Mouse (Mus musculus): Measurements from ENCODE around the gene Ltbp1.
A peak's percentile ranks its signal among the peaks of the same experiment; 100 is the strongest.

The Ltbp1 gene

DNA sequence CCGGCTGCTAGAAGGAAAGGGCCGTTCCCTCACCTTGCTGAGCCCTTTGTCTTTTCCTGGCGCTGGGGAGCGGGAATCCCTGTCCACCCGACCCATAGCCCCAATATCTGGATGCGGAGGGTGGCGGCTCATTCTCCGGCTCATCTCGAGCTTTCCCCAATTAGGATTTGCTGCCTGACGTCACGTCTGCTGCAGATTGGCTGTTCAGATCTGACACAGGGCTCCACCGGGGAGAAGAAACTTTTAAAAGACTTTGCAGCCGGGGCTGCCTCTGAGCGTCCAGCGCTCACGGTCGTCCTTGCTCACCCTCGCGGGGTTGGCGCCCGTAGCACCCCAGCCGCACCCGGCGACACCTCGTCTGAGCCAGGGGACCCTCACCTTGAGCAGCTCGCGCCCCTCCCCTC, at the start of gene Ltbp1:
Gene Ltbp1, plus strand, starts transcription at position 288 of the 404 bp plus-strand sequence.
- DNase-seq (ENCODE audit: low spot score): peak; percentile 83

DNA sequence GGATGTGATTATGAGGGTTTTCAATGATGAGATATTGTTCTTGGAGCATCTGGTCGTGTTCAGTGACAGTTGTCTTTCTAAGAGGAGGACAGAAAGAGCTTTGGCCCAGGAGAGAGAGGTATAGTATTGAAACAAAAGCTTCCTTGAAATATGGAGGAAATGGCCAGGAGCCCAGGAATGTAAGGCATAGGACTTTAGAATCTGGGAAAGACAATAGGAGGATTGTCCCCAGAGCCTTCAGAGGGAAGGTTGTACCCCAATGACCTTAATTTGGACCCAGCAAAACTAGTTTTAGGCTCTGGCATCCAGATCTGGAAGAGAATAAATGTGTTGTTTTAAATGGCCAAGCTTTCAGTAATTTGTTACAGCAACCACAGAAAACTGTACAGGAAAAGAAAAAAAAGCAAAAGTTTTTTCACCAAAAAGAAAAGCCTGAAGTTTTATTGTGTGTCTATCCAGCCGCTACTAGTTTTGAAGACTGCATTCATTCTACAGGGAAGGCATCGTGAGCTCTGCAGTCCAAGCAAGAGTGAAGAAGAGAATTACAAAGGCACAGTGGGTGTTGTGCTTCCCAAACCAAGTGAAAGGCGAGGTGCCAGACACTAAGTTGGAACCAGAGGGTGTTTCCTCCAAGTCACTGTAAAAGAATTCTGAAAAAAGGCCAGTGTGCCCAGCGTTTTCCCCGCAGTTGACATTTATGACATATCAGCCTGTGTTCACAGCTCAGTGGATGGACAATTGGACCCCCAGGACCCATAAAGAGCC, 45.7 kb upstream of the Ltbp1 start:
- no peak for DNase-seq (ENCODE audit: low spot score)

DNA sequence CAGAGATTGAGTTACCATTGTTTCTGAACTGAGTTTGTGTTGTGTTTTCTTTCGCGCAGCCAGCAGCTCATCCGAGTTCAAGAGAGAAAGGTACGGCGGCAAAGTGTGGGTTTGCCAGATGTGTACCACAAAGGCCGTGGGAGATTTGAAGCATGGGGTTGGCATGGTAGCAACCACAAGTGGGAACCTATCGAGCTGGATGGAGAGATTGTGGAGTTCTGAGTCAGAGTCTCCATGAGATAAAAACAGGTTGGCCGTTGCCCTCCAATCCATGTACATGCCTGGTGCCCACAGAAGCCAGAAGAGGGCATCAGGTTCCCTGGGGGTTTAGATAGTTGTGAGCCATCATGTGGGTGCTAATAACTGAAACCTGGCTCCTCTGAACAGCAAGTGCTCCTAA, 42.1 kb upstream of the Ltbp1 start:
- DNase-seq (ENCODE audit: low spot score): no peak

GRCm38 (mm10) chr17:74963861-74964260, 41.5 kb upstream of the Ltbp1 start:
- DNase-seq (ENCODE audit: low spot score): no peak

- DNase-seq (ENCODE audit: low spot score): peak; percentile 47
Measured at GRCm38 (mm10) chr17:74967298-74967848, 38.0 kb upstream of the Ltbp1 start.

DNA sequence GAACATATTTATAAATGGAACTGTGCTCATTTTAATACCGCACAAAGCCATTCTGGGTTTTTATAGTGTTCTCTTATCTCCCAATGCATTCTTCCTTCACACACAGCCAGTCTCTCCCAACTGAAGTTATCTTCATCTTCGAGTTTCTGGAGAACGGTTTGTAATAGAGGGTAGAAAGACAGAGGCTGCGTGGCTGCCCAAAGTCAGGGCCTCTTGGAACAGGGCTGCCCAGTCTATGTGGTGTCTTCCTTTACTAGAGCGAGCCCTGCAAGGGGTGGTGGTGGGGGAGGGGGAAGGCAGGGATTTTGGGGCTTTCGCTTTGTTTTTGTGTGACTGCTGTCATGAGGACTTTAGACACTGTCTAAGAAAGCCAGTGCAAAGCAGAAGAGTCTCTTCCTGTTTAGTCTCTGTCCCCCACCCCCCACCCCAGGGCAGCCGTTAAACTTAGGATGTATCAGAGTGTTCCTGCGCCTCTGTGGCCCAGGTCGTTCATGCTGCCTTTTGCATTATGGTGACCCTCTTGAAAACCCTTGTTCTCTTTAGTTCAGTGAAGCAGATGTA, 37.1 kb upstream of the Ltbp1 start:
- DNase-seq (ENCODE audit: low spot score): no peak

DNA sequence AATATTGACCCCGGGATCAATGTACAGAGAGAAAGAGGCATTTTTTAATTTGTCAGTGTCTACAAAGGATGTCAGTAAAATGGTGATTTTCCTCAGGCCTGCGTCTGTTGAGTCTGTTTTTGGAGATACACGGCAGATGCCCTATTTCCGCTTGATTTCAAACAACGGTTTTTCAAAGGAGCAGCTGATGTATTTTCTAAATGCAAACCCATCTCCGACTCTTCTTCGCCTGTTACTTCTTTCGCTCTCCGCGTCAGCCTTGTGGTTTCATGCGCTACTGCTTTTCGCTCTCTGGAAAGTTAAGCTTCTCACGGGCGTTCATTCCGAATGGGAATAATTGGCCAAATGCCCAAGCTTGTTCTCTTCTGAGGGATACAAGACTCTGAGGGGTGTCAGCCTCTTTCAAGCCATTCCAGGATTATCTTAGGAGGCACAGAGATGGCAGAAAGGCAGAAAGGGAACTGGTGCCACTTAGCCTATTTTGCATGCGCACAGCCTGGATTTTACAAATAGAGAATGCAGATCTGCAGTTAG, 36.6 kb upstream of the Ltbp1 start:
- DNase-seq (ENCODE audit: low spot score): no peak

- DNase-seq (ENCODE audit: low spot score): no peak
Measured at GRCm38 (mm10) chr17:74975192-74975591, 30.2 kb upstream of the Ltbp1 start.

DNA sequence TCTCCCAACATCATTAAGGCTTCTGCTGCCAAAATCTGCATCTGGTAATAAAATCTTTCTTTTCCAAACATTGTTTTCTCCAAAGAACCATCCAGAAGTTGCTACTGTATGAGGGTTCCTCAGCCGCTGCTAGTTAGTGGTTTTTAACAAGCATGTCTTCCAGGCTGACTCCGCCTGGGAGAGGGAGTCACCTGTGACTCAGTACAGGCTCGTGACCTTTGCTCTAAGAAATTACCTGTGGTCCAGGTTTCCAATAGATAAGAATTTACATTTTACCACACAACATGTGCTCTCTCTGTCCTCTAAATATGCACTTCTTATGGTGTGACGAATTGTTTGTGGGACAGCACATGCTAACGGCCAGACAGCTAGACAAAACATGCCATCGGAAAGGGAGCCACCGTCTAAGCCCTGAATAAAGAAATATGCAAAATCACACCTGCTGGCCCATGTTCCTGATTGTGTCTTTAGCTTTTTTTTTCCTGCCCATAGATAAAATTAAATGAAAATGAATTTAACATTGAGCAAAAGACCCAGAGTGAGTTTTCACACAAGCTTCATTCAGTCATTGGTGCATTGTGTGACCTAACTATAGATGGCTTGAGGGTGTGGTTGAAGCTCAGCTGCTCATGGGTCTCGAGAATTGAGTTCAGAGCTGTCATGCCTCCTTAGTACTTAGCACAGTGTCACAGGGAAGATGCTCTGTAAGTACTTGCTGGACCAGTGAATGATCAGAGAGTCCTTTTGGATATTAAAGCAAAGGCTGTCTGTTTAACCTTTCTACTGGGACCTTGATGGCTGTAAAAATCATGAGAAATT, 29.0 kb upstream of the Ltbp1 start:
- DNase-seq (ENCODE audit: low spot score): no peak

- DNase-seq (ENCODE audit: low spot score): no peak
Measured at GRCm38 (mm10) chr17:74979767-74980166, 25.6 kb upstream of the Ltbp1 start.

- DNase-seq (ENCODE audit: low spot score): no peak
Measured at GRCm38 (mm10) chr17:74981703-74982102, 23.7 kb upstream of the Ltbp1 start.

DNA sequence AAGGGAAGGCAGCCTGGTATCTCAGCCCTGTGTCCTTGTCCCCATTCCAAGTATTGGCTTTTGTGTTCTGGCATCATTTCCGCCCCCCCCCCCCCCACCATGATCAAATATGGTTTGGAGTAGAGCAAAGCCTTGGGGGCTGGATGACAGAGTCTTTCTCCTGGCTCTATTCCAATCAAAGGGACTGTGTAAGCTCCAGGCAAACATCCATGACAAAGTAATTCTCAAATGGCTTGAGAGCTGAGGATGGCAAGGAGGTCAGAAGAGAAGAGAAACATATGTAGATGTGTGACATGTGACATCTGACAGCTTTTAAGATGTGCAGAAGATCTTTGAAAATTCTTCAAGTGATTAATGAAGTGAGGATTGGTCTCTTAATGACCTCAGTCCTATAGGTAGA, 22.5 kb upstream of the Ltbp1 start:
- DNase-seq (ENCODE audit: low spot score): no peak

DNA sequence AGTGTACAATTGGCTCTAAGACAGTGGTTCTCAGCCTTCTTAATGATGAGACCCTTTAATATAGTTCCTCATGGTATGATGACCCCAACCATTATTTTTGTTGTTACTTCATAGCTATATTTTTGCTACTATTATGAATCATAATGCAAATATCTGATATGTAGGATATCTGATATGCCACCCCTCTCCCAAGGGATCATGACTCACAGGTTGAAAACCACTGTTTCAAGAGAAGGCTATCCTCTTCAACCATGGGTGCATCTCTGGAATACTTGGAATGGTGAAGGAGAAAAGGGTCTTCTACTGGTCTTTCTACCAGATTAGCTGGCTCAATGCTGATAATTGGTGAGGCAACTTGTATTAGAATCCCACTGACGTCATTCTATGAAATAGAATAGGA, 21.3 kb upstream of the Ltbp1 start:
- no peak for DNase-seq (ENCODE audit: low spot score)

GRCm38 (mm10) chr17:74984681-74985080, 20.7 kb upstream of the Ltbp1 start:
- DNase-seq (ENCODE audit: low spot score): no peak

DNA sequence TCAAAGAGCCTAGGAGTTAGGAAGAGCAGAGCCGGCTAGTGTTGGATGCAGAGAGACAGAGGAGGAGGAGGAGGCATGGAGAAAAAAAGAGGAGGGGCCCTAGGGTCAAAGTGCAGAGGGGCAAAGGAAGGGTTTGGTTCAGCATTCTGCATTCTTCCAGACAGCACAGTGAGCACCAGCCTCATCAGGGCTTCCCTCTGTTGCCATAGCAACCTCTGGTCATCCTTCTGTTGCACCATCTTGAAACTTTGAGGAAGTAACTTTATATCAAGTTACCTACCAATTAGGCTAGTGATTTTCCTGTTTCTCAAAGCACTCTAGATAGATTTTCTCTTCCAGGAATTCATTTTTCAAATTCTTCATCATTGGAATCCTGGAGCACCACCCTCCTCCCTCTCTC, 18.3 kb upstream of the Ltbp1 start:
- peak; percentile 66 for DNase-seq (ENCODE audit: low spot score)

DNA sequence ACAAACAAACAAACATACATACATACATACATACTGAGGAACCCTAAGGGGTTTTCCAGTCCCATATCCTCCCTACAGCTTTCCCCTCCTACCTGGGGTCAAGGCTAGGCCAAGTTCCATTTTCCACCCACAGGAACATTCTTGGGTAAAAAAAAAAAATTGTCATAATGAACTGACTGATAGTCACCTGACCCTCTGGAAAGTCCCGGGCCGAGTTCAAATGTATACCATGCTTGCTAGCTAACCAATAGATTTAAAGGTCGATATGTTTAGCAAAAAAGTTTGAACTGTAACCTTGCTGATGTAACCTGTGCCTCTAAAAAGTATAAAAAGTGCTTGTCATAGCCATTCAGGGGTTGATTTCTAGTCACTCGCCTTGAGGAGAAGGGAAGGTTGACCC, 15.7 kb upstream of the Ltbp1 start:
- no peak for DNase-seq (ENCODE audit: low spot score)

DNA sequence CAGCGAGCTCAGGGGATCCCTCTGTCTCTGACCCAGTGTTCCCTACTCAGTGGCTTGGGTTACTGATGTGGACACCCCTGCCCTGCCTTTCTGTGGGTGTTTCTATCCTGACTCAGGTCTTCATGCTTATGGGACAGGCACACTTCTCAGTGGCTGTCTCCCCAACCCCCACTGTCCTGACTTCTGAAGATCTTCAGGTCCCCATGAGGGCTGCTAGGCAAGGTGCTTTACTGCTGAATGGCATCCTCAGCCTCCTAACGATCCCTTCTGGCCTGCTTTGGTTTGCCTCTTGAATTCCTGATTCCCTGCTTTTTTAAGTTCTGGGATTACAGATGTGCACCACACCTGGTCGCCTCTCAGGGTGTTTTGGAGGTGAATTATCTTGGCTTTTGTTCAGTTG, 14.8 kb upstream of the Ltbp1 start:
- DNase-seq (ENCODE audit: low spot score): no peak

- DNase-seq (ENCODE audit: low spot score): peak; percentile 90
Measured at GRCm38 (mm10) chr17:74993726-74994581, 11.4 kb upstream of the Ltbp1 start.

GRCm38 (mm10) chr17:74994582-74994893, 10.8 kb upstream of the Ltbp1 start:
- peak; percentile 54 for DNase-seq (ENCODE audit: low spot score)

DNA sequence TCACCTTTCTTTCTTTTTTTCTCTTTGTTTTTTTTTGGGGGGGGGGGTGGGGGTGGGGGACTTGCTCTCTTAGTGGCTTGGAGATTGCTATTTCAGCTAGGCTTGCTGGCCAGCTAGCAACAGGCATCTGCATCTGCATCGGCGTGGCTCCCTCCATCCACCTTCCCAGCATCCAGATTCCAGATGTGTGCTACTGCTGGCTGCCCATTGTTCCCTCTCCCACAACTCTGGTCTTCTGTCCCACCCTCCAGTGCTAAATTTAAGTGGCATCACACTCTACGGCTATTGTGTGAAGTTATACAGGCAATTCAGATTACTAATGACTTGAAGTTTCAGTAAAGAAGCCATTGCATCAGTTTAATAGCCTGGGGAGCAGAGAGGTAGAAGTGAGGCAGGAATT, 10.1 kb upstream of the Ltbp1 start:
- DNase-seq (ENCODE audit: low spot score): no peak

GRCm38 (mm10) chr17:75000066-75000465, 5.3 kb upstream of the Ltbp1 start:
- DNase-seq (ENCODE audit: low spot score): no peak

DNA sequence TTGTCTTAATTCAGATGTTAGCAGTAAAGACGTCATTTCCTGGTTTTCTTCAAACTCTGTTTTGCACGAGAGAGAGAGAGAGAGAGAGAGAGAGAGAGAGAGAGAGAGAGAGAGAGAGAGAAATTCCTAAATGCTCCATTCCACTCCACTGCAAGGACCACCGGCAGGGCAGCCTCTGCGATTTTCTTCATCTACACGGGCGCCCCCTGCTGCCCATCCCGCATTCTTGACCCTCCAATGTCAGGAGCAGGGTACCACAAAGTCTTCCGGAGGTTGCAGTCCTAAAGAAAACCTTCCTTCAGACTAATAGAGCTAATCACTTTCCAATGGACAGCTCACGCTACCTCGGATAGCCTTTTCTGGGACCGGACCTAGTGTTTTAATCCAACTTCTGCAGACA, 548 bp upstream of the Ltbp1 start:
- peak; percentile 93 for DNase-seq (ENCODE audit: low spot score)
